Mouse (Mus musculus): ENCODE data around the gene Fam189a1. TPM values are rescaled to one million over a fixed set of nuclear protein-coding genes. Genes with fewer than 3 reads are reported as not detected.

Gene Fam189a1
- polyA plus RNA-seq (2012; rRNA removed) = 11.3 and 11.4 TPM in 2 replicates

GRCm38 (mm10) chr7:65156514-65156911, at the start of gene Fam189a1:
TSS of gene Fam189a1 (minus strand) at chr7:65156570.

GRCm38 (mm10) chr7:64872743-64873241, 283.6 kb downstream of the Fam189a1 start, which contains the start of gene Nsmce3:
TSS of gene Nsmce3 (minus strand) at chr7:64872997.

Measured in colon, adult 2 months (tissue).